Mouse (Mus musculus): ENCODE results near the gene Rcc1.

The Rcc1 gene

DNA sequence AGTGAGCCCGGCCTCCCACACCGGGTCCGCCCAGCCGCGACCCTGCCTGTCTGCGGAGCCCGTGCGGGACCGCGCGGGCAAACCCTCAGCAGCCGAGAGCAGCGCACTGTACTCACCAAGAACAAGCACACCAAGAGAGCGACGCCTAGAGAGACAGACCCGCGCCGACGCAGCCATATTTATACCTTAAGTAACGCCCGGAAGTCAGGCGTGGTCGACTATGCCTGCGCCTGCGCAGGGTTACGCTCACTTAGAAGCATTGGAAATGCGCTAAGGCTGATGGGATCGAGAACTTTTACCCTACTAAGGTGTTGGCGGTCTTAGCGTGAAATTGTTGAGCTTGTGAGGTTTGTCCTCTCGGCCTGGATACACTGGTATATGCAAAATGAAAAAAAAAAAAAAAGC, at the start of gene Rcc1:
Gene Rcc1, minus strand, starts transcription at position 125 of the 405 bp plus-strand sequence.
- in situ Hi-C loops (cut with MboI, MseI), result no loop called here

- in situ Hi-C loops (cut with MboI, MseI), result no loop called here
These were observed 47.6 kb upstream of the Rcc1 start for GRCm38 (mm10) chr4:132401016-132401415.

DNA sequence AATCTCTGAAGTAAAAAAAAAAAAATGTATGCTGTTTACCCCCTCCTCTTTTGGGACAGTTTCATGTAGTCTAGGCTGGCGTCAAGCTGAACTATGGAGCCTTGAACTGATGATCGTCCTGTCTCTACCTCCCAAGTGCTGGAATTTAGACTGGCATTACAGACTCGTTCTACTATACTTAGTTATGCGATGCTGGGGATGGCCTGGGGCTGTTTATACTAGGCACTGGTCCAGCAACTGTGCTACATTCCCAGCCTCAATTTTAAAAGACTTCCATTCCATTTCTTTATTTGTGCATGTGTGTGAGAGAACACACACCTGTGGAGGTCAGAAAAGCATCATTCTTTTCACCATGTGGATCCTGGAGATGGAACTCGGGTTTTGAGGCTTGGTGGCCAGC, 45.5 kb upstream of the Rcc1 start:
- in situ Hi-C loops (cut with MboI, MseI), result loop anchor here (5.0 kb wide), 1 partner anchor 82 kb away; no protein-coding TSS in a partner anchor

GRCm38 (mm10) chr4:132398045-132398774, 44.8 kb upstream of the Rcc1 start:
- in situ Hi-C loops (cut with MboI, MseI), result loop anchor here (5.0 kb wide), 1 partner anchor 81 kb away; no protein-coding TSS in a partner anchor

- in situ Hi-C loops (cut with MboI, MseI), result loop anchor here (5.0 kb wide), 1 partner anchor 80 kb away; no protein-coding TSS in a partner anchor
These were observed 43.7 kb upstream of the Rcc1 start for GRCm38 (mm10) chr4:132397120-132397519.

DNA sequence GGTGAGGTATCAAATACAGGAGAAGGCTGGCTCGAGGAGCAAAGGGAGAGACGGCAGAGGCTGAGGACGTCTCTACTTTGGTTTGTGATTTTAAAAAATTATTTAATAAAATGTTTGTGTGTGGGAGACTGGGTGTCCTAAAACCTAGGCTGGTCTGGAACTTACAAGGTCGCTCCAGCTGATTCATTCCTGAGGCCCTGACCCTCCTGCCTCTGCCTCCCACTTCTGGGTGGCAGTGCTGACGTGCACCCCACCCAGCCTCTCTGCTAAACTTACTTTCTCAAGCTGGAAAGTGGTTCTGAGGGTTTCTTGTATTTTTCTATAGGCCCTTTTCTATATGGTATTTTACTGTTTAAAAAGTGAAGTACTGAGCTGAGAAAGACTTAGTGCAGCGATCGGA, 42.8 kb upstream of the Rcc1 start:
- in situ Hi-C loops (cut with MboI, MseI), result loop anchor here (5.0 kb wide), 1 partner anchor 79 kb away; no protein-coding TSS in a partner anchor

GRCm38 (mm10) chr4:132391063-132391740, 37.8 kb upstream of the Rcc1 start:
- in situ Hi-C loops (cut with MboI, MseI), result no loop called here

DNA sequence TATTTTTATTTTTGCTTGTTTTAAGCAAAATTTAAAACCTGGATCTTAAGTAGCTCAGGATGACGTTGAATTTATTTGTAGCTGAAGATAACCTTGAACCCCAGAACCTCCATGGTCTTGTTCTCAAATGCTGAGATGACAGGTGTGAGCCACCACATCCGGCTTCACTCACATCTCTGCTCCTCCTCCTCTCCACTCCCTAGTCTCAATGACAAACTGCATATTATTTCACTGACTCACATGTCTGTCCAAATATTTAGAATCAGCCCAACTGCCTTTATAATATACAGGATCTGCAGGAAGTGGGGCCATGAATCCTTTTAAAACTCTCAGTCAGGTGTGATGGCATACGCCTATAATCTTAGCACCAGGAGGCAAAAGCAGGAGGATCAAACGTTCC, 35.9 kb upstream of the Rcc1 start:
- in situ Hi-C loops (cut with MboI, MseI), result no loop called here

- in situ Hi-C loops (cut with MboI, MseI), result no loop called here
These were observed 34.2 kb upstream of the Rcc1 start for GRCm38 (mm10) chr4:132387617-132388016.

- in situ Hi-C loops (cut with MboI, MseI), result no loop called here
These were observed 33.4 kb upstream of the Rcc1 start for GRCm38 (mm10) chr4:132386846-132387245.

DNA sequence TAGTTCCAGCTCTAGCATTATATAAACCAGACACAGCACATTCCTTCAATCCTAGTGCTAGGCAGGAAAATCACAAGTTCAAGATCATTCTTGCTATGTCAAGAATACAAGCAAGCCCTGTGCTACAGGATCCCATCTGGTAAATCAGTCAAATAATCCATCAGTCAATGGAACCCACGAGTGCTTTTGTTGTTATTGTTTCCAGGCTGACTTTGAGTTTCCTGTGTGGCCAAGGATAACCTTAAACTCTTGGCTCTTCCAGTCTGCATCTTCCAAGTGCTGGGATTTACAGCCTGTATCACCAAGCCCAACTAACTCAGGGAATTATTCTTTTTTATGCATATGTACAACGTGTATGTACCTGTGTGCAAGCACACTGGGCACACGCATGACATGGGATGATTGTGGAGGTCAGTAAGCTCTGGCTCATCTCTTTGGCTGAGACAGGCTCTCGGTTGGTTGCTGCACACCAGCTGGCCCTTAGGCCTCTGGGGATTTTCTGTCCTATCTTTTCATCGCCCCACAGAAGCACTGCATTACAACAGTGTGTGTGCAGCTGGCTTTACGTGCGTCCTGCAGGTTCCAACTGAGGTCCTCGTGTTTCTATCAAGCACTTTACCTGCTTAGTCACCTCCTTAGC, 32.5 kb upstream of the Rcc1 start:
- in situ Hi-C loops (cut with MboI, MseI), result no loop called here

GRCm38 (mm10) chr4:132383455-132383854, 30.1 kb upstream of the Rcc1 start:
- in situ Hi-C loops (cut with MboI, MseI), result no loop called here

DNA sequence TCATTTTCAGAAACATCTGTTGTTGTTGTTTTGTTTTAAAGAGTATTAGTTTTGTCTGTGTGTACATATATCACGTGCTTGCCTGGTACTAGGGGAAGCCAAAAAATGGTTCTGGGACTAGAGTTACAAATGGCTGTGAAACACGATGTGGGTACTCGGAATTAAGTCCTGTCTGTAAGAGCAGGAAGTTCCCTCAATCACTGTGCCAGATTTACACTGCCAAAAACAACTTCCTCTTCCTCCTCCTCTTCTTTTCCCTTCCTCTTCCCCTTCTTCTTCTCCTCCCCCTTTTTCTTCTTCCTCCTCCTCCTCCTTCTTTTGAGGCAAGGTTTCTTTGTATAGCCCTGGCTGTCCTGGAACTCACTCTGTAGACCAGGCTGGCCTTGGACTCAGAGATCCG, 28.9 kb upstream of the Rcc1 start:
- in situ Hi-C loops (cut with MboI, MseI), result no loop called here

DNA sequence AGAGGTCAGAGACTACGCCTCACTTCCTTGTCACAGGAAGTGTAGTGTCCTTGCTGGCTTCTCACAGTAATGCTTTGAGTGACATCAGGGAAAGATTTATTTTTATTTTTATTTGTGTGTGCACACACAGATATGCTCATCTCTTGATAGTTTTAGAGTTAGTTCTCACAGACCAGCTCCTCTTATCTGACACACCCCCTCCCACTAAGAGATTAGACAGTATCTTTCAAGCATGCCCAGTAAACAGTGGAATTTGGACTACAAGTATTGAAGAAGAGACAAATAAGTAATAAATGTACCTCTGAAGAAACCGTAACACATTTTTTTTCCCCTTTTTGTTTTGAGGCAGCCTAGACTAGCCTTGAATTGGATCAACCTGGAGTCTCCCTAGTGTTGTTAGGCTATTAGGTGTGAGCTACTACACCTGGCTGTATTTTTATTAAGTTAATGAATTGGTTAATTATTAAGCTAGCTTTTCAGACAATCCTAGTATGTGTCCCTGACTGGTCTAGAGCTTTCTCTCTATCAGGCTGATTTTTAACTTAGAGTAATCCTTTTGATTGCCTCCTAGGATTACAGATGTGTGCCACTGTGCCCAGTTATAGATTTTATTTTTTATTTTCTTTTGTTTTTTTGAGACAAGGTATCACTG, 27.7 kb upstream of the Rcc1 start:
- in situ Hi-C loops (cut with MboI, MseI), result no loop called here

- in situ Hi-C loops (cut with MboI, MseI), result no loop called here
These were observed 20.4 kb upstream of the Rcc1 start for GRCm38 (mm10) chr4:132373820-132374219.

GRCm38 (mm10) chr4:132369953-132370750, 16.7 kb upstream of the Rcc1 start:
- in situ Hi-C loops (cut with MboI, MseI), result no loop called here

DNA sequence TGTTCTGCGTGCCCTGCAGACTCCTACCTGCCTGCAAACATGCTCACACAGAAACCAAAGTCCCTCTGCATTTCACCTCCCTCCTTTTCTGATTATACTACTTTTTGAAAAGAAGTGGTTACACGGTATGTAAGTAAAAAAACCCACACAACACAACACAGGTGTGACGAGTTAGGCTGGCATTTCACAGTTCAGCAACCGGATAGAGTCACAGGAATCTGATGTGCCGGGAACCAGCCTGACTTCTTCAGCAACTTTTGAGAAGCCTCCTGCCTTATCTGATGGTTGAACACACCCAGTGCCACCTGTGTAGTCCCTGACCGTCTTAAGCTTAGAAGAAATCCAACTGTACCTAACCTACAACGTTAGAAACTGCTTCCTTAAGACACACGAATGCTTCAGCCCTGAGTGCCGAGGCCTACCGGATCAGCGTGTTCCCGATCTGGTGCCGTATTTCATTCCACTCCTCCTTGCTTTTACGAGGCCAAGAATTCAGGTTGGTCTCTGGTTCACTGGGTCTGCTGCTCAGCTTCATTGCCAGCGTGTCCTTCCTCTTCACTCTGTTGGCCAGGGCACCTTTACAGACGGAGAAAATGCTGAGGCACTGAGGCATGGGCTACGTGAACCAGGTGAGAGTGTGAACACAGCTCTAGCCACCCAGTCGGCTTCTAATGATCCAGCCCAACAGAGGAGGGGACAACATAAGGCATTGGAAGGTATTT, 14.2 kb upstream of the Rcc1 start:
- in situ Hi-C loops (cut with MboI, MseI), result no loop called here

GRCm38 (mm10) chr4:132365450-132366060, 12.2 kb upstream of the Rcc1 start:
- in situ Hi-C loops (cut with MboI, MseI), result no loop called here

DNA sequence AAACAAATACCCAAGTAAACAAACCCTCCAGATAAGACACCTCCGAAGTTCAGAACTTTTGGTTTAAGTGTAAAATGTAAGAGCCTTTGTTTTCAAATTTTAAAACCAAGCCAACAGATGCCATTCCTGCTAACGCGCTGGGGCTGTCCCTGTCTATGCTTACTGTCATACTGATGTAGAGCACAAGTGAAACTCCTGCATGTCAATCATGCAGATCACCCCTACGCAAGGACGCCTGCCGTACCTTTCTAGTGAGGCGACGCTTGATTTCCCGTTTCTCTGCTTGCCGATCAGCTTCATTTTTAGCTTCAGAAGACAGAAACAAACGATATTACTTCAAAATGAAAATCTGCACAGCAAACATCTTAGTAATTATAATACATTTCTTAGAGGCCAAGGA, 10.1 kb upstream of the Rcc1 start:
- in situ Hi-C loops (cut with MboI, MseI), result no loop called here

DNA sequence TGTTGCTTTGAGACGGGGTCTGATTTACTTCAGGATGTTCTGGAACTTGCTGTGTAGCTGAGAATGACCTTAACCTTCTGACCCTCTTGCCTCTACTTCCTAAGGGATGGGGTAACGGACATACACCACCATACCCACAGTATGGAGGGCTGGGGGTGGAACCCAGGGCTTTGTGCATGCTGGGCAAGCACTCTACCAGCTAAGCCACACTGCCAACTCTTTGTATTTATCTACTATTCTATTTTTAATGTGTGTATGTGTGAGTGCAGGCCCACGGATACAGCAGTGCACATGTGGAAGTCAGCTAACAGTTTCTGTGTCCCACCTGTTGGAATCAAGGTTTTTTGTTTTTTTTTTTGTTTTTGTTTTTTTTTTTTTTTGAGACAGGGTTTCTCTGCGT, 6.1 kb upstream of the Rcc1 start:
- in situ Hi-C loops (cut with MboI, MseI), result no loop called here
